Mouse (Mus musculus) small intestine, adult 2 months (tissue): ENCODE results near the gene Pigw. TPM values are rescaled to one million over a fixed set of nuclear protein-coding genes. Genes with fewer than 3 reads are reported as not detected.

Experiments
- H3K27ac ChIP-seq: fragments of 200-500 bp; 2 replicates; pipeline ENCODE4 v1.5.1; 2012; ENCODE audit warnings: low read depth, low read length, control low read depth, inconsistent platforms; ENCODE audit not compliant: insufficient read depth
- H3K27me3 ChIP-seq: fragments of 200-500 bp; 2 replicates; pipeline ENCODE4 v1.6.1; 2012; ENCODE audit warnings: mild to moderate bottlenecking, moderate library complexity, low read length, inconsistent platforms; ENCODE audit not compliant: control insufficient read depth, insufficient read depth
- H3K36me3 ChIP-seq: fragments of 200-500 bp; 2 replicates; pipeline ENCODE4 v1.6.1; 2012; ENCODE audit warnings: mild to moderate bottlenecking, low read length, control low read depth, inconsistent platforms; ENCODE audit not compliant: control insufficient read depth, insufficient read depth
- H3K4me1 ChIP-seq: fragments of 200-500 bp; 2 replicates; pipeline ENCODE4 v1.6.1; 2012; ENCODE audit warnings: low read length, inconsistent platforms, mixed read lengths; ENCODE audit not compliant: control insufficient read depth, insufficient read depth, insufficient read length
- H3K4me3 ChIP-seq: fragments of 200-500 bp; 2 replicates; pipeline ENCODE4 v1.5.1; 2012; ENCODE audit warnings: low read depth, mild to moderate bottlenecking, control low read depth, inconsistent platforms, low read length, moderate library complexity
- CTCF ChIP-seq: fragments of 200-500 bp; IDR thresholded peaks from 2 replicates; pipeline ENCODE4 v1.5.1; 2012; ENCODE audit warnings: low read depth, mild to moderate bottlenecking, control low read depth, inconsistent platforms, low read length, moderate library complexity, mixed read lengths; ENCODE audit not compliant: insufficient replicate concordance, insufficient read length; ENCODE audit errors: extremely low read depth
- POLR2A ChIP-seq: fragments of 200-500 bp; IDR thresholded peaks from 2 replicates; pipeline ENCODE4 v1.6.1; 2012; ENCODE audit warnings: low read depth, mild to moderate bottlenecking, control low read depth, inconsistent platforms, low read length, moderate library complexity
- WGBS: fragments of 180-500 bp; shearing (Covaris S2); methylation state at CpG from one replicate; pipeline ENCODE4 v1.1.7; 2018; 5-methylcytosine and 5-hydroxymethylcytosine counted together
- polyA plus RNA-seq: library from polyadenylated mRNA; depleted of rRNA; stranded (reverse); fragments of >200 nt; gene quantifications from 2 replicates; pipeline ENCODE4 v1.2.3, GENCODE M21; 2012

Gene Pigw
- polyA plus RNA-seq, 1 experiment: 0.98 TPM

- Histone ChIP-seq H3K27ac (no peak overlapping the region), H3K36me3 (peaks cover 18% of the 10 kb centered on the region), H3K4me1 (peaks cover 4% of the 10 kb centered on the region; the same call in 1 of the 2 replicates), H3K4me3 (no peak overlapping the region), H3K27me3 (no peaks in the 10 kb centered on the region)
- 85% methylated on average over 5 of the region's 5 CpGs for WGBS
- TF ChIP-seq CTCF (no peak), POLR2A (no peak)
These were observed 34.6 kb upstream of the Pigw start for GRCm38 (mm10) chr11:84914673-84915072.

GRCm38 (mm10) chr11:84910411-84910810, 30.3 kb upstream of the Pigw start:
- H3K27me3 ChIP-seq: no peaks in the 10 kb centered on the region
- no peak for TF ChIP-seq POLR2A
- TF ChIP-seq CTCF: no peak
- H3K27ac ChIP-seq: no peak overlapping the region
- H3K4me1 ChIP-seq: no peaks in the 10 kb centered on the region
- WGBS: 73% methylated on average over 4 of the region's 4 CpGs
- no peak overlapping the region for H3K4me3 ChIP-seq
- peaks cover 50% of the 10 kb centered on the region for H3K36me3 ChIP-seq

- no peaks in the 10 kb centered on the region for H3K4me1 ChIP-seq
- no peak overlapping the region for H3K27ac ChIP-seq
- peaks cover 61% of the 10 kb centered on the region for H3K36me3 ChIP-seq
- H3K4me3 ChIP-seq: no peak overlapping the region
- TF ChIP-seq CTCF: no peak
- no peak for TF ChIP-seq POLR2A
- 93% methylated on average over 6 of the region's 6 CpGs for WGBS
- no peaks in the 10 kb centered on the region for H3K27me3 ChIP-seq
These were observed 28.4 kb upstream of the Pigw start for GRCm38 (mm10) chr11:84908480-84908879.

GRCm38 (mm10) chr11:84907081-84907480, 27.0 kb upstream of the Pigw start:
- Histone ChIP-seq H3K4me1 (no peaks in the 10 kb centered on the region), H3K36me3 (peaks cover 71% of the 10 kb centered on the region), H3K27me3 (no peaks in the 10 kb centered on the region), H3K4me3 (no peak overlapping the region), H3K27ac (no peak overlapping the region)
- TF ChIP-seq CTCF (no peak), POLR2A (no peak)
- WGBS: 61% methylated on average over 3 of the region's 3 CpGs

- H3K27ac ChIP-seq: no peak overlapping the region
- H3K4me1 ChIP-seq: no peaks in the 10 kb centered on the region
- peaks cover 75% of the 10 kb centered on the region for H3K36me3 ChIP-seq
- TF ChIP-seq POLR2A (no peak), CTCF (no peak)
- no peak overlapping the region for H3K4me3 ChIP-seq
- H3K27me3 ChIP-seq: no peaks in the 10 kb centered on the region
- 79% methylated on average over 9 of the region's 9 CpGs for WGBS
These were observed 24.6 kb upstream of the Pigw start for GRCm38 (mm10) chr11:84904597-84905144.

- H3K36me3 ChIP-seq: peaks cover 45% of the 10 kb centered on the region
These were observed 13.0 kb upstream of the Pigw start for GRCm38 (mm10) chr11:84893113-84893512.

GRCm38 (mm10) chr11:84891705-84892104, 11.6 kb upstream of the Pigw start:
- Histone ChIP-seq H3K4me3 (no peak overlapping the region), H3K27me3 (no peaks in the 10 kb centered on the region), H3K36me3 (peaks cover 45% of the 10 kb centered on the region), H3K27ac (no peak overlapping the region), H3K4me1 (no peaks in the 10 kb centered on the region)
- TF ChIP-seq CTCF (no peak), POLR2A (no peak)
- 93% methylated on average over 7 of the region's 7 CpGs for WGBS

More at GRCm38 (mm10) chr11:84893113-84893512, 13.0 kb upstream of the Pigw start:
- no peak overlapping the region for H3K4me3 ChIP-seq
- TF ChIP-seq CTCF (no peak), POLR2A (no peak)
- no peaks in the 10 kb centered on the region for H3K4me1 ChIP-seq
- H3K27ac ChIP-seq: no peak overlapping the region
- 83% methylated on average over 15 of the region's 15 CpGs for WGBS
- H3K27me3 ChIP-seq: no peaks in the 10 kb centered on the region
